Mouse (Mus musculus) spleen, adult 2 months (tissue): Measurements from ENCODE around the gene Mycbpap.

Experiments
- CTCF ChIP-seq: fragments of 200-500 bp; IDR thresholded peaks from 2 replicates; pipeline ENCODE4 v1.5.1; 2011; ENCODE audit warnings: mild to moderate bottlenecking, inconsistent platforms; ENCODE audit not compliant: insufficient read depth, insufficient read length, insufficient replicate concordance; ENCODE audit errors: extremely low read depth
- POLR2A ChIP-seq: fragments of 200-500 bp; IDR thresholded peaks from 2 replicates; pipeline ENCODE4 v1.6.1; 2011; ENCODE audit warnings: low read depth, low read length, inconsistent platforms

GRCm38 (mm10) chr11:94564437-94565150 lies 43.1 kb upstream of the Mycbpap start, which contains the start of gene Chad:
- TF ChIP-seq POLR2A = no peak
- TF ChIP-seq CTCF = no peak
